Mouse (Mus musculus) myocyte (in vitro differentiated cells): ENCODE measurements around the gene Fanci. TPM values are rescaled to one million over a fixed set of nuclear protein-coding genes. Genes with fewer than 3 reads are reported as not detected.

Source experiments
- H3K27me3 ChIP-seq: one replicate; pipeline ENCODE4 v1.6.1; 2011; ENCODE audit not compliant: control insufficient read depth, insufficient read depth, insufficient read length
- H3K36me3 ChIP-seq: one replicate; pipeline ENCODE4 v1.6.1; 2011; ENCODE audit not compliant: control insufficient read depth, insufficient read depth
- H3K4me2 ChIP-seq: one replicate; pipeline ENCODE4 v1.6.1; 2011; ENCODE audit warnings: low read depth, control low read depth
- H3K4me3 ChIP-seq: one replicate; pipeline ENCODE4 v1.5.1; 2011; ENCODE audit warnings: mild to moderate bottlenecking, control low read depth, moderate library complexity
- H3K79me2 ChIP-seq: one replicate; pipeline ENCODE4 v1.6.1; 2011; ENCODE audit not compliant: control insufficient read depth, insufficient read depth
- H3ac ChIP-seq: one replicate; pipeline ENCODE4 v1.6.1; 2011; ENCODE audit not compliant: control insufficient read depth, insufficient read length
- CEBPB ChIP-seq: IDR thresholded peaks from 2 replicates; pipeline ENCODE4 v1.6.1; 2011; ENCODE audit warnings: mild to moderate bottlenecking, moderate library complexity; ENCODE audit not compliant: poor library complexity, insufficient read depth, severe bottlenecking
- E2F4 ChIP-seq: IDR thresholded peaks from one replicate; pipeline ENCODE4 v1.6.1; 2011; ENCODE audit warnings: mild to moderate bottlenecking, control low read depth, moderate library complexity; ENCODE audit not compliant: insufficient read depth
- MAX ChIP-seq: IDR thresholded peaks from one replicate; pipeline ENCODE4 v1.6.1; 2011; ENCODE audit warnings: low read depth, mild to moderate bottlenecking, control low read depth
- MYOD1 ChIP-seq, 3 experiments: IDR thresholded peaks; one replicate each; pipeline ENCODE4 v1.6.1; 2011; ENCODE audit warnings: control low read depth in 2 of 3, low read depth in 2 of 3, mild to moderate bottlenecking in 2 of 3, moderate library complexity in 1 of 3; ENCODE audit not compliant: insufficient read length in 2 of 3, control insufficient read depth in 1 of 3
- MYOG ChIP-seq, 3 experiments: IDR thresholded peaks; one replicate each; pipeline ENCODE4 v1.6.1; 2011; ENCODE audit warnings: control low read depth in 2 of 3, low read depth in 2 of 3, mild to moderate bottlenecking in 2 of 3; ENCODE audit not compliant: insufficient read length in 2 of 3, control insufficient read depth in 1 of 3, insufficient read depth in 1 of 3
- POLR2A ChIP-seq: IDR thresholded peaks from one replicate; pipeline ENCODE4 v1.6.1; 2011; ENCODE audit warnings: low read depth, mild to moderate bottlenecking, control low read depth, moderate library complexity; ENCODE audit not compliant: insufficient read length
- POLR2AphosphoS2 ChIP-seq: IDR thresholded peaks from one replicate; pipeline ENCODE4 v1.6.1; 2011; ENCODE audit warnings: low read depth, control low read depth; ENCODE audit not compliant: insufficient read length
- REST ChIP-seq: IDR thresholded peaks from one replicate; pipeline ENCODE4 v1.6.1; 2011; ENCODE audit warnings: mild to moderate bottlenecking, control low read depth, moderate library complexity; ENCODE audit not compliant: insufficient read depth, insufficient read length
- SRF ChIP-seq: IDR thresholded peaks from one replicate; pipeline ENCODE4 v1.6.1; 2011; ENCODE audit warnings: low read depth; ENCODE audit not compliant: control insufficient read depth, insufficient read length
- TCF12 ChIP-seq: IDR thresholded peaks from one replicate; pipeline ENCODE4 v1.6.1; 2011; ENCODE audit warnings: mild to moderate bottlenecking, control low read depth; ENCODE audit not compliant: poor library complexity, insufficient read depth, severe bottlenecking
- TCF3 ChIP-seq: IDR thresholded peaks from one replicate; pipeline ENCODE4 v1.6.1; 2011; ENCODE audit warnings: low read depth, control low read depth; ENCODE audit not compliant: insufficient read length
- USF1 ChIP-seq: IDR thresholded peaks from one replicate; pipeline ENCODE4 v1.6.1; 2011; ENCODE audit warnings: low read depth, mild to moderate bottlenecking, control low read depth, moderate library complexity
- polyA plus RNA-seq: library from polyadenylated mRNA; unstranded; fragments of >200 nt; fragmentation: generic; extraction: Trizol; gene quantifications from one replicate; pipeline ENCODE4 v1.2.1, GENCODE M21; 2012; ENCODE audit warnings: missing spikeins

The Fanci gene
- polyA plus RNA-seq, 1 experiment = 1.6 TPM

GRCm38 (mm10) chr7:79362208-79362607 is 29.5 kb upstream of the Fanci start:
- Histone ChIP-seq H3K27me3 (no peaks in the 10 kb centered on the region), H3K36me3 (peaks cover 5% of the 10 kb centered on the region), H3K4me2 (no peak overlapping the region), H3K79me2 (no peaks in the 10 kb centered on the region), H3ac (no peak overlapping the region), H3K4me3 (no peak overlapping the region)
- TF ChIP-seq MAX = no peak
- no peak for TF ChIP-seq E2F4
- TF ChIP-seq USF1 = no peak
- no peak for TF ChIP-seq MYOD1 (IDR thresholded peaks at IDR 0.05; ENCODE audit: control insufficient read depth in 1 of 3, insufficient read length in 2 of 3, low read depth in 2 of 3)

- no peaks in the 10 kb centered on the region for H3K27me3 ChIP-seq
- H3K4me3 ChIP-seq = no peak overlapping the region
- no peak overlapping the region for H3K4me2 ChIP-seq
- TF ChIP-seq TCF12 (no peak), POLR2AphosphoS2 (no peak), MYOD1 (IDR thresholded peaks at IDR 0.05; ENCODE audit: control insufficient read depth in 1 of 3, insufficient read length in 2 of 3, low read depth in 2 of 3) (no peak), MAX (no peak)
- peaks cover 5% of the 10 kb centered on the region for H3K36me3 ChIP-seq
- no peak overlapping the region for H3ac ChIP-seq
- H3K79me2 ChIP-seq = no peaks in the 10 kb centered on the region
Measured at GRCm38 (mm10) chr7:79362830-79363229, 28.9 kb upstream of the Fanci start.

- no peak for TF ChIP-seq SRF
- TF ChIP-seq E2F4 = no peak
- TF ChIP-seq USF1 = no peak
- TF ChIP-seq REST = no peak
- no peak for TF ChIP-seq CEBPB
- no peak for TF ChIP-seq POLR2A
- TF ChIP-seq MYOD1 (IDR thresholded peaks at IDR 0.05; ENCODE audit: control insufficient read depth in 1 of 3, insufficient read length in 2 of 3, low read depth in 2 of 3) = no peak
- no peak for TF ChIP-seq TCF12
- no peak for TF ChIP-seq TCF3
- no peak for TF ChIP-seq MAX
- TF ChIP-seq POLR2AphosphoS2 = no peak
- no peak for TF ChIP-seq MYOG (IDR thresholded peaks at IDR 0.05; ENCODE audit: control insufficient read depth in 1 of 3, insufficient read depth in 1 of 3, insufficient read length in 2 of 3, low read depth in 2 of 3)
- Histone ChIP-seq H3K36me3 (peaks cover 5% of the 10 kb centered on the region), H3K4me3 (no peak overlapping the region), H3K27me3 (no peaks in the 10 kb centered on the region), H3K4me2 (no peak overlapping the region), H3K79me2 (no peaks in the 10 kb centered on the region), H3ac (no peak overlapping the region)
Measured at GRCm38 (mm10) chr7:79363370-79364043, 28.2 kb upstream of the Fanci start.

- Histone ChIP-seq H3K4me3 (no peak overlapping the region), H3K4me2 (no peak overlapping the region)
- TF ChIP-seq MYOD1 (IDR thresholded peaks at IDR 0.05; ENCODE audit: control insufficient read depth in 1 of 3, insufficient read length in 2 of 3, low read depth in 2 of 3) = no peak
- TF ChIP-seq SRF = no peak
- no peak for TF ChIP-seq POLR2A
- TF ChIP-seq TCF12 = no peak
- TF ChIP-seq POLR2AphosphoS2 = no peak
- TF ChIP-seq REST = no peak
- TF ChIP-seq USF1 = no peak
- no peak for TF ChIP-seq E2F4
Measured at GRCm38 (mm10) chr7:79368664-79369063, 23.1 kb upstream of the Fanci start.

GRCm38 (mm10) chr7:79369416-79369815 is 22.3 kb upstream of the Fanci start:
- Histone ChIP-seq H3K4me2 (no peak overlapping the region), H3K36me3 (no peaks in the 10 kb centered on the region), H3K79me2 (no peaks in the 10 kb centered on the region), H3K27me3 (no peaks in the 10 kb centered on the region), H3K4me3 (no peak overlapping the region), H3ac (no peak overlapping the region)
- TF ChIP-seq USF1 (no peak), MYOD1 (IDR thresholded peaks at IDR 0.05; ENCODE audit: control insufficient read depth in 1 of 3, insufficient read length in 2 of 3, low read depth in 2 of 3) (no peak), E2F4 (no peak)

More at GRCm38 (mm10) chr7:79368664-79369063, 23.1 kb upstream of the Fanci start:
- H3K36me3 ChIP-seq = no peaks in the 10 kb centered on the region
- no peaks in the 10 kb centered on the region for H3K27me3 ChIP-seq
- no peaks in the 10 kb centered on the region for H3K79me2 ChIP-seq
- no peak overlapping the region for H3ac ChIP-seq
